Mouse (Mus musculus) liver, postnatal 0 days (tissue): ENCODE results near the gene Utf1. TPM values are rescaled to one million over a fixed set of nuclear protein-coding genes. Genes with fewer than 3 reads are reported as not detected.

ENCODE experiments used
- ATAC-seq: fragments of 200-750 bp; cut with Nextera tagmentation; 2 replicates; pipeline ENCODE4 v1.8.0; 2017; ENCODE audit warnings: mild to moderate bottlenecking, moderate library complexity
- DNase-seq: peaks from one replicate; pipeline ENCODE4 v3.0.0-alpha.2; 2016
- H3K27ac ChIP-seq: fragments of 300-500 bp; sonication (generic); 2 replicates; pipeline ENCODE4 v1.5.1; 2014; ENCODE audit warnings: antibody characterized with exemption, moderate library complexity, mild to moderate bottlenecking, low read depth
- H3K27me3 ChIP-seq: fragments of 300-500 bp; sonication (generic); 2 replicates; pipeline ENCODE4 v1.6.1; 2014; ENCODE audit warnings: low read length, control low read depth, mixed read lengths; ENCODE audit not compliant: insufficient read depth
- H3K36me3 ChIP-seq: fragments of 300-500 bp; sonication (generic); replicated peaks from 2 replicates; pipeline ENCODE4 v1.6.1; 2014; ENCODE audit warnings: mild to moderate bottlenecking, control low read depth, low read length, moderate library complexity, mixed read lengths; ENCODE audit not compliant: insufficient read depth
- H3K4me1 ChIP-seq: fragments of 300-500 bp; sonication (generic); 2 replicates; pipeline ENCODE4 v1.6.1; 2014; ENCODE audit warnings: antibody characterized with exemption, mild to moderate bottlenecking, control low read depth; ENCODE audit not compliant: insufficient read depth
- H3K4me2 ChIP-seq: fragments of 300-500 bp; sonication (generic); 2 replicates; pipeline ENCODE4 v1.6.1; 2014; ENCODE audit warnings: low read depth, mild to moderate bottlenecking, low read length, moderate library complexity, mixed read lengths
- H3K4me3 ChIP-seq: fragments of 300-500 bp; sonication (generic); 2 replicates; pipeline ENCODE4 v1.5.1; 2014; ENCODE audit warnings: low read depth, low read length
- H3K9ac ChIP-seq: fragments of 300-500 bp; sonication (generic); replicated peaks from 2 replicates; pipeline ENCODE4 v1.6.1; 2014; ENCODE audit warnings: mild to moderate bottlenecking, moderate library complexity
- H3K9me3 ChIP-seq: fragments of 300-500 bp; sonication (generic); 2 replicates; pipeline ENCODE4 v1.6.1; 2016; ENCODE audit warnings: mild to moderate bottlenecking, control low read depth, low read length, mixed read lengths
- CTCF ChIP-seq: sonication (generic); IDR thresholded peaks from 2 replicates; pipeline ENCODE4 v1.5.1; 2016; ENCODE audit warnings: antibody characterized with exemption, low read depth
- EP300 ChIP-seq: IDR thresholded peaks from 2 replicates; pipeline ENCODE4 v1.6.1; 2016; ENCODE audit warnings: antibody characterized with exemption, low read depth, mild to moderate bottlenecking
- WGBS: fragments of 180-500 bp; shearing (Covaris S2); extraction: QIAGEN DNeasy Blood & Tissue Kit; methylation state at CpG from one replicate; pipeline ENCODE4 v1.1.7; 2014; ENCODE audit not compliant: insufficient replicate concordance; 5-methylcytosine and 5-hydroxymethylcytosine counted together
- polyA plus RNA-seq: library from polyadenylated mRNA; unstranded; fragments of >200 nt; fragmentation: Nextera tagmentation; extraction: Ambion mirVana; gene quantifications from 2 replicates; pipeline ENCODE4 v1.2.1, GENCODE M21; 2015

Utf1 gene
- polyA plus RNA-seq, 1 experiment from 2014 or later: not detected

DNA sequence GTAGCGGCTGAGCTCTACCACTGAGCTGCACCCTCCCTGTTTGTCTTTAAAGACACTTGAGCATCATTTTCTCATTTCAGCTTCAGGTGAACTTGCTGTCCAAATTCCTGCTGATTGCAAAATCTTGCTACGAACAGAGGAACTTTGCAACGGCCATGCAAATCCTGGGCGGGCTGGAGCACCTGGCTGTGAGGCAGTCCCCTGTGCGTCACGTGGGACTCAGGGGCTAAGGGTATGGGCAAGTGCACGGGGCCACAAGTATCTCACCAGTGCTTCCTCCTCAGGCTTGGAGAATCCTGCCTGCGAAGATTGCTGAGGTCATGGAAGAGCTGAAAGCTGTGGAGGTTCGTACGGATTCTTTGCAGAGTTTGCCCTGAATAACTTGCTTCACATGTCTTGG, 6.9 kb upstream of the Utf1 start:
- no peak overlapping the region for H3K9ac ChIP-seq
- H3K9me3 ChIP-seq: no peaks in the 10 kb centered on the region
- H3K36me3 ChIP-seq: no peaks in the 10 kb centered on the region
- H3K4me1 ChIP-seq: no peaks in the 10 kb centered on the region
- no peak for ATAC-seq
- no peak for DNase-seq
- H3K27me3 ChIP-seq: peaks cover 6% of the 10 kb centered on the region; the same call in 1 of the 2 replicates
- no peak for TF ChIP-seq EP300
- TF ChIP-seq CTCF: no peak
- WGBS: 68% methylated on average over 10 of the region's 10 CpGs
- H3K4me2 ChIP-seq: no peak overlapping the region
- H3K27ac ChIP-seq: no peak overlapping the region
- no peak overlapping the region for H3K4me3 ChIP-seq

GRCm38 (mm10) chr7:139937138-139937537, 6.5 kb upstream of the Utf1 start:
- no peak for TF ChIP-seq EP300
- no peak for TF ChIP-seq CTCF
- no peak overlapping the region for H3K9ac ChIP-seq
- H3K4me2 ChIP-seq: no peak overlapping the region
- 73% methylated on average over 3 of the region's 3 CpGs for WGBS
- no peaks in the 10 kb centered on the region for H3K4me1 ChIP-seq
- DNase-seq (no peak), ATAC-seq (no peak)
- H3K4me3 ChIP-seq: no peak overlapping the region
- no peak overlapping the region for H3K27ac ChIP-seq
- no peaks in the 10 kb centered on the region for H3K9me3 ChIP-seq
- no peaks in the 10 kb centered on the region for H3K36me3 ChIP-seq
- H3K27me3 ChIP-seq: peaks cover 9% of the 10 kb centered on the region

DNA sequence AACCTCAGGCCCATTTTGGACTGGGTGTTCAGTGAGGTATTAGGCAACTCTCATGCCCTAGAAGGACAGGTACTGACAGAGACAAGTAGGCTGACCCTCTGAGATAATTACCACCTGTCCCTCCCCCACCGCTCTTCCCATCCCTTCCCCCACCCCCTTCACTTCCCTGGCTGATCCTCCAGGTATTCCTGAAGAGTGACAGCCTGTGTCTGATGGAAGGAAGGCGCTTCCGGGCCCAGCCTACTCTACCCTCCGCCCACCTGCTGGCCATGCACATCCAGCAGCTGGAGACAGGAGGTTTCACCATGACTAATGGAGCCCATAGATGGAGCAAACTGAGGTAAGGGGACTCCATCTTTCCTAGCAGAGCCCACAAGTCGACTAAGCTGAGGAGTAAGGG, 5.8 kb upstream of the Utf1 start:
- peaks cover 14% of the 10 kb centered on the region for H3K27me3 ChIP-seq
- TF ChIP-seq EP300 (no peak), CTCF (no peak)

GRCm38 (mm10) chr7:139940476-139941209, 2.9 kb upstream of the Utf1 start:
- H3K9me3 ChIP-seq: no peaks in the 10 kb centered on the region
- H3K36me3 ChIP-seq: no peaks in the 10 kb centered on the region
- no peak for TF ChIP-seq CTCF
- no peak for TF ChIP-seq EP300
- DNase-seq: no peak
- ATAC-seq: no peak
- H3K4me3 ChIP-seq: no peak overlapping the region
- WGBS: 66% methylated on average over 16 of the region's 16 CpGs
- no peak overlapping the region for H3K4me2 ChIP-seq
- peaks cover 7% of the 10 kb centered on the region; the same call in 1 of the 2 replicates for H3K4me1 ChIP-seq
- H3K9ac ChIP-seq: no peak overlapping the region
- peaks cover 41% of the 10 kb centered on the region for H3K27me3 ChIP-seq
- H3K27ac ChIP-seq: no peak overlapping the region

More for the DNA sequence above, 5.8 kb upstream of the Utf1 start:
- ATAC-seq (no peak), DNase-seq (no peak)
- H3K36me3 ChIP-seq: no peaks in the 10 kb centered on the region
- H3K4me3 ChIP-seq: no peak overlapping the region
- no peaks in the 10 kb centered on the region for H3K9me3 ChIP-seq
- H3K4me1 ChIP-seq: no peaks in the 10 kb centered on the region
- 60% methylated on average over 5 of the region's 5 CpGs for WGBS
- H3K9ac ChIP-seq: no peak overlapping the region
- no peak overlapping the region for H3K27ac ChIP-seq
- H3K4me2 ChIP-seq: no peak overlapping the region

- H3K4me3 ChIP-seq: peak overlapping the region; percentile 11
- TF ChIP-seq EP300 (no peak), CTCF (no peak)
- H3K36me3 ChIP-seq: no peaks in the 10 kb centered on the region
- no peak overlapping the region for H3K9ac ChIP-seq
- DNase-seq (no peak), ATAC-seq (no peak)
- H3K4me1 ChIP-seq: peaks cover 7% of the 10 kb centered on the region; the same call in 1 of the 2 replicates
- peaks cover 61% of the 10 kb centered on the region for H3K27me3 ChIP-seq
- H3K4me2 ChIP-seq: peak overlapping the region; percentile 33
- 4% methylated on average over 68 of the region's 68 CpGs for WGBS
- H3K27ac ChIP-seq: no peak overlapping the region
- H3K9me3 ChIP-seq: no peaks in the 10 kb centered on the region
Observed at GRCm38 (mm10) chr7:139944291-139945240, 977 bp downstream of the Utf1 start.

GRCm38 (mm10) chr7:139945516-139945915, 1.9 kb downstream of the Utf1 start:
- 18% methylated on average over 5 of the region's 5 CpGs for WGBS
- H3K27ac ChIP-seq: no peak overlapping the region
- DNase-seq (no peak), ATAC-seq (no peak)
- H3K4me1 ChIP-seq: peaks cover 10% of the 10 kb centered on the region; the same call in 1 of the 2 replicates
- H3K9me3 ChIP-seq: no peaks in the 10 kb centered on the region
- no peak overlapping the region for H3K9ac ChIP-seq
- no peak overlapping the region for H3K4me2 ChIP-seq
- TF ChIP-seq EP300 (no peak), CTCF (no peak)
- no peaks in the 10 kb centered on the region for H3K36me3 ChIP-seq
- peaks cover 59% of the 10 kb centered on the region for H3K27me3 ChIP-seq
- no peak overlapping the region for H3K4me3 ChIP-seq
